Mouse (Mus musculus): ENCODE measurements at regions not wholly inside any gene's neighbourhood (a gene's known extent, or its start where the extent isn't known, plus 50 kb on each side); places are given as distances from the start of the nearest gene placed in this dataset.

GRCm38 (mm10) chr4:153227680-153228420 is 254.8 kb downstream of the Ajap1 start:
- DNase-seq (ENCODE audit: low spot score), result no peak

GRCm38 (mm10) chr4:153224618-153225177 is 257.9 kb downstream of the Ajap1 start:
- no peak for DNase-seq (ENCODE audit: low spot score)

DNA sequence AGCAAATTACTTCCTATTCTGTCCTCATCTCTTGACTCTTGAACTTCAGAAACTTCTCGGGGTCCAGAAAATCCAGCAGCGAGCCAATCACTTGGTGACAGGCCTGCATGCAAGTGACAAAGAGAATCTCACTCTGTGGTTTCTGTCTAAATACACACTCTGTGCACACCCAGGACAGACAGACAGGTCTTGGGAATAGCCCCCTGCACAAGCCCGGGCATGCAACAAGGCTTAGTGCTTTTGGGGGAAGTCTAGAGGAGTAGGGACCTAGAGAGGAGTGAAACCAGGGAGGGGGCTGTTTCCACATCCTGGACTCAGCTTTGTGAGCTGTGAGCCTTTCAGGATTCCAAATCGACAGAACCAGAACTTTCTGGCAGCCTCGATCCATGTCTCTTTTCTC is 259.6 kb downstream of the Ajap1 start:
- DNase-seq (ENCODE audit: low spot score), result no peak

- no peak for DNase-seq (ENCODE audit: low spot score)
Measured at GRCm38 (mm10) chr4:153220485-153220884, 262.1 kb downstream of the Ajap1 start.

- DNase-seq (ENCODE audit: low spot score), result no peak
Measured at GRCm38 (mm10) chr4:153220074-153220473, 262.5 kb downstream of the Ajap1 start.

GRCm38 (mm10) chr4:153217541-153217980 is 265.1 kb downstream of the Ajap1 start:
- no peak for DNase-seq (ENCODE audit: low spot score)

GRCm38 (mm10) chr4:153212095-153212494 is 270.5 kb downstream of the Ajap1 start:
- DNase-seq (ENCODE audit: low spot score), result no peak

DNA sequence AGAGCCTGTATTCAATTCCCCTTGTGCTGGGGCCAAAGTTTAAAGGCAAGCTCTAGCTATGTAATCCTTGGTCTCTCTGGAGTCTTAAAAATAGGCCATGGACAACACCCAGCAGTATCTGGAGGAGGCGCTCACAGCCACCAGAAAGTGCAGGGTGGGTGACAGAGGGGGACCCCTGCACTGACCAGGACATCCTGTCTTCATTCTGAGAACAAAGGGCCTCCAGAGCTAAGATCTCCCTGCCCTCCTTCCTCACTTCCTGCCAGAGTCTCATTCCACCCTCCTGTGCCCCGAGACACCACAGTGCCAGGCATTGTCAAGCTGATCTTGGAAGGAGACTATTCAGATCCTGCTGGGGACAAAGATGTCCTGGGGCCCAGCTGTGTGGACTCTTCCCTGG is 273.8 kb downstream of the Ajap1 start:
- DNase-seq (ENCODE audit: low spot score), result no peak

- no peak for DNase-seq (ENCODE audit: low spot score)
Measured at GRCm38 (mm10) chr4:153208215-153208614, 274.4 kb downstream of the Ajap1 start.

GRCm38 (mm10) chr4:153207578-153208102 is 275.0 kb downstream of the Ajap1 start:
- DNase-seq (ENCODE audit: low spot score), result no peak

DNA sequence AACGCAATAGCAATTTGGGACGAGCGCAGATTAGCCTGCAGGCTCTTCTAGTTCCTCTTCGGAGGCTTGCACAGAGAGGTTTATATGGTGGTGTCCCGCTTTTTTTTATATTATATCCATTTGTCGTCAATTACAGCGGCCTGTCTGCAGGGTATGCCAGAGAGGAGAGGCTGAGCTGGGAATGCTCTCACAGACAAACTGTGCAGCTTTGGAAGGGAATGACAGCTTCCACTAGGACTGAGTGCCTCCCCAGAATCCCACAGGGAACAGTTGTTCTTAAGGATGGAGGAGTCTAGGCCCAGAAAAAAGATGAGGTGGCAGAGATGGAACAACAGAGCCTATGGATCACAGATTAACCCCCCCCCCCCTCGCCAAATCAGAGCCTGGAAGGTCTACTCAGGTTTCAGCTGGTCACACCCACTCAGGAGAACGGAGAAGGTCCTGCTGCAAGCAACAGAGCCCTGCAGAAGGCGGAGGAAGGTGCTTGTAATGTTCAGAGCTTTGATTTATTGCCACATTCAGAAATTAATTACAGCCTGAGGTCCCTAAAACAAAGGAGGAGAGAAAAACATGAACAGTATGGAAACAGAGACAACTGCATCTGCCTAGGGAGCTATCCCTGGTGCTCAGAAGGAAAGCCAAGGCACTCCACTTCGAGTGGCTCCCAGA is 275.7 kb downstream of the Ajap1 start:
- DNase-seq (ENCODE audit: low spot score), result no peak

- no peak for DNase-seq (ENCODE audit: low spot score)
Measured at GRCm38 (mm10) chr4:153204764-153205163, 277.8 kb downstream of the Ajap1 start.

DNA sequence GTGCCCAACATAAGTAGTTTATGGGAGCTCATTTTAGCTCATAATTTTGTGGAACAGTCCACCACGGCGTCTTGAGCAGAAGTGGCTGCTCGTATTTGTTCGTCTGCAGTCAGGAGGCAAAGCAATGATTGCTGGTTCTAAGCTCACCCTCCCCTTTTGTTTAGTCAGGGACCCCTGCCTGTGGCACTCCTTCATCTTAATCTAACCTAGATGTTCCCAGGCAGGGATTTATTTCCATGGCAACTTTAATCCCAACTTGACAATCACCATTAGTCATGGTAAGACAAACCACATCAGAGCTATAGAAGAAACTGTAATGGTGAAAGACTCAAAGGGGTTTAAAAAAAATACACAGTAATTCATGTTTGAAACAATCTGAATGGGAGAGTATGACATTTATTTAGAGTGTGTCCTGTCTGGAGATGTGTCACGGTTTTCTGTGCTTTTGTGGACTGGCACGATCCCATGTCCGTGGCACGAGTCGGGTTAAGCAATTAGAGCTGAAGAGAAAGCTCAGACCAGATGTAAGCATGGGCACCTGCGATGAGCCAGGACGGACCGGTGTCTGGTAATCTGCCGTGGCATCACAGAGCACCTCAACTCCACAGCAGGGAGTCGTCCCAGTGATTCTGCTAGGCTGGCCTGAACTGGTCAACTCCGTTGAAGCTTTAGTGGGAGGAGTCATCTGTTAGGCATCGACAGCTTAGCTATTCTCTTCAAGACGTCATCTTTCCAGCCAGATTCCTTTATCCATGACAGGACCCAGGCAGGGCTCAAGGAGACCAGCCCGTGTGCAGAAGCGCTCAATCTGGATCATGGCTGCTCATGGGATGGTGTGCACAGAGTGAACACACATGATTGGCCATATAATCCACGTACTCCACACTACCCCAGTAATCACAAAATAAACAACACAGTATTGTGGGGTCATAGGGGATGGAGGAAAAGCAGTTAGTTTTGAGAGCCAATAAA is 281.5 kb downstream of the Ajap1 start:
- no peak for DNase-seq (ENCODE audit: low spot score)

DNA sequence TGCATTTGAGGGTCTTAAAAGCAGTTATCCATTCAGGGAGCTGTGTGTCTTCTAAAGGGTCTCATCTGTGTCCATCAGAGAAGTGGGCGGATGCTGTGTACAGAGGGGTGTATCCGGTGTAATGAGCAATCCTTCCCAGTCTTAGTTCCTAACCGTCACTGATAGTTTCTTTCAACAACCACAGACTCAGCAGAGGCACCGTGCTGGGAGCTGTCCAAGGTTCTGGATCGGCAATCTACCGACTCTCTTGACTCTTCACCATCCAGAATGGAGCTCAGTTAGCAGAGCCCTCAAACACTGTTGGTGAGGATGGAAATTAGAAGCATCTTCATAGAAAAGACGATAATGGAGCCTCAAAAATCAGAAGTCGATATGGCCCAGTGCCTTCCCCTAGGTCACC is 293.1 kb downstream of the Ajap1 start:
- no peak for DNase-seq (ENCODE audit: low spot score)

- DNase-seq (ENCODE audit: low spot score), result no peak
Measured at GRCm38 (mm10) chr4:153188504-153189031, 294.0 kb downstream of the Ajap1 start.

DNA sequence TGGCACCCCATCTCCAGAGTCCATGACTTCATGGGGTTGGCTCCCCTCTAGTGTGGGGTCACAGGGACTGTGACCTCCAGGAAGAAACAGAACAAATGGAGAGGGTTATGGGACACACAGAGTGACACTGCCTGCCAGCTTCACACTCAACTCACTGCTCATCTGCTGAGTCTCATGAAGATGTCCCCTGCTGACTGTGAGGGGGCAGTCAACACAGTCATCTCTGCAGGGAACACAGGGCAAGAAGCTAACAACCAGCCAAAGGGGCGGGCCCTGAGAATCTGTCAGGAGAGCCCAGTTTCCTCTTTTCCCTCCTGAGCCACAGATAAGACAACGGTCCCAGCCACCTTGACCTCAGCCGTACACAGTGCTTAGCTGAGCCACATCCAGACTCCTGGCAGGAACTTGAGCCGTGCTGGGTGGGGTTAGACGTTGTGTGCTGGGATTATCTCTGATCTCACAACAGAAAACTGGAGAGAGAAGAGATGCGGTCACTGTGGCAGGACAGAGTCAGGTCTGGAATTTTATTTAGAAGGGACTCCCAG is 294.6 kb downstream of the Ajap1 start:
- no peak for DNase-seq (ENCODE audit: low spot score)

DNA sequence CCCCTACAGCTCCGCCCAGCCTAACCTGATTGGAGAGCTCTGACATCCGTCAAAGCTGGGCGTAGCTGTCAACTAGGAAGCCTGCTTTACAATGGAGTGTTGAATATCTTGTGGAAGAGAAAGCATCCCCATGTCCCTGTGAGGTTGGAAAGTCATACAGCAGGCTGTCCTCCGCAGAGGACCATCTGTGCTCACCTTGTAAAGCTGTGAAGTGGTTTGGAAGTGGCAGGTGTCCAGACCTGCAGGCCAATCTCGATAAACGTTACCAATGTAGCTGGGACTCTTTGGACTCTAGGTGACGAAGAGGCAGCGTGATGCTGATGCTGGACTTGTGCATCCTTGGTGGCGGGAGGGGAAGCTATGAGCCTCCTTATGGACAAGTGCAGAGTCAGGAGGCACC is 305.1 kb downstream of the Ajap1 start:
- no peak for DNase-seq (ENCODE audit: low spot score)

GRCm38 (mm10) chr4:153175660-153176059 is 307.0 kb downstream of the Ajap1 start:
- DNase-seq (ENCODE audit: low spot score), result no peak

GRCm38 (mm10) chr4:153175077-153175476 is 307.5 kb downstream of the Ajap1 start:
- no peak for DNase-seq (ENCODE audit: low spot score)

DNA sequence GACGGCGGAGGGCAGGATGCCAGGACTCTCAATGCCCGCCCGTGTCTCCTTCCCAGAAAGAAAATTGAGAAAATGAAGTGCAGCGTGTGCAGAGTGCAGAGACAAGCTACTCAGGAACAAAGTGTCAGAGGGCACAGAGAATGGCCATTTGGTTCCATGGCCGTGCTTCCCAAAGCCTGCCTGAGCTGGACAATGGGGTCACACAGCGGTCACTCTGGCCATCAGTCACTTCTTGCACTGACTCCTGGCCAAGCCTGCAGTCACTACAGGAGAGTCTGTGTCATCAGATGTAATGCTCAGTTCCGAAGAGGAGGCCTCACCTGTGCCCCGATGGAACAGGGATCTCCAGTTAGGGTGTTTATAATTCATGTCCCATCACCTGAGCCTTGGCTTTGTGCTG is 312.6 kb downstream of the Ajap1 start:
- DNase-seq (ENCODE audit: low spot score), result no peak

- no peak for DNase-seq (ENCODE audit: low spot score)
Measured at GRCm38 (mm10) chr4:153164810-153165209, 317.8 kb downstream of the Ajap1 start.

Data from thymus, postnatal 0 days (tissue).